Mouse (Mus musculus) cerebellum, adult 11 months (tissue): Measurements from ENCODE around the gene Stag1.

Experiments
- DNase-seq: peaks from one replicate; pipeline ENCODE4 v3.0.0; 2022

The Stag1 gene

DNA sequence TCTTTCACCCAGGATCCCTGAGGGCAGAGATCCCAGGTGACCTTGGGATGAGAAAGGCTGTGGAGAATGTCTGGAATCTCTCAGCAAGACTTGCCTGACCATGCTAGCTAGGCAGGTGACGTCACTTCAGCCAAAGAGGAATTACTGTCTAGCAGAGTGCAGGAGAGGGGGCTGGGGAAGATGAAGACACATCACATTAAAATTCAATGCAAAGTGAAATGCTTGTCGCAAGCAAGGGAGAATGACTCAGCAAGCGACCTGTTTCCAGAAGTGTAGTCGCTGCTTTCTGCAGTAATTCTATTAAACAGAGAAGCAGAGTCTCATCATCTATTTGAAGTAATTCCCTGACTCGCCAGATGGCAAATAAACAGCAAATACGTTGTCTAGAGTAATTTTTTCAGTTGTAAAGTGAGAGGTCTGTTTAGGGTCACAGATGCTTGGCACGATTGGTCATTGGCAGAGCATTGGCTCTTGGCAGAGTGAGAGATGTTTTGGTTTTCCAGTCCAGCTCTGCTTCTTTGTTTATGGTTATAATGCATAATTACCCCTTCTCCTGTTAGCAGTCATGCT lies 8.5 kb downstream of the Stag1 start:
- DNase-seq: no peak

DNA sequence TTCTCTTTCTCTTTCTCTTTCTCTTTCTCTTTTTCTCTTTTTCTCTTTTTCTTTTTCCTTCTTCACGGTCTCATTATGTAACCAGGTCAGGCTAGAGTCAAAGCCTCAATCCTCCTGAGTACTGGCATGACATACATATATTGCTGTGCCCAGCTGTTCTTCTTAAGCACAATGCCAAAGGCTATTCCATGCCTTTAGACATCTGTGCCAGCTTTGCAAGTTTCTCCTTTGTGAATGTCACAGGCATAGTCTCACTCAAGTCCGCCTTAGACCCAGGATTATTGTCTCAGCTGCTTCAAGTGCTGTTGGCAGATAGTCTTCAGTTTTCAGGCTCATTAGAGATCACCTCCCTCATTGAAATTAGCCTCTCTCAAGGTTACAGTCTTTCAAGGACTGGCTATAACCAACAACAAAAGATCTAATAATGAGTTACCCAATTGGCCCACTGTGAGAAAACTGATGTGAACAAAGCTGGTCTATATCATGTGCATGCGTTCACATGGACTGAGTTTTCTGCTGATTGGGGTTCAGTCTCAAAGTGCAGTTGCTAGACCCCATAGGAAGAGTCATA lies 16.0 kb downstream of the Stag1 start:
- no peak for DNase-seq

DNA sequence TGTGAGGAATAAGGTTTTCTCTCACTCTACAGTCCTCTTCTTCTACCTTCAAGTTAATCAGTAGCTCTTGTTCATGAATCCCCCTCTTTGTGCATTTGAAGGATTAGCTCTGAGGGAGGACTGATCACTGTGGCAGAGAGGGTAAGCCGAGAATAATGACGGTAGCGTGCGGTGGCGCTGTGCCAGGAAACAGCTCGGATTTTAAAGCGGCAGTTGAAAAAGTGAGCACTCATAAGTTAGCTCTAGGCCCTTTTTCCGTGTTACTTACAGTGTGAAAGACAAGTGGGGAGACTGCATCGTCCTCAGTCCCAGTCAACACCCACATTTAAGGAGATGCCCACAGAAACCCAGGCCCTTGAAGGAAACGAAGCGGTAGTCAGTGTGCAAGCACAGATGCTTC lies 19.3 kb downstream of the Stag1 start:
- DNase-seq: peak; percentile 24

DNA sequence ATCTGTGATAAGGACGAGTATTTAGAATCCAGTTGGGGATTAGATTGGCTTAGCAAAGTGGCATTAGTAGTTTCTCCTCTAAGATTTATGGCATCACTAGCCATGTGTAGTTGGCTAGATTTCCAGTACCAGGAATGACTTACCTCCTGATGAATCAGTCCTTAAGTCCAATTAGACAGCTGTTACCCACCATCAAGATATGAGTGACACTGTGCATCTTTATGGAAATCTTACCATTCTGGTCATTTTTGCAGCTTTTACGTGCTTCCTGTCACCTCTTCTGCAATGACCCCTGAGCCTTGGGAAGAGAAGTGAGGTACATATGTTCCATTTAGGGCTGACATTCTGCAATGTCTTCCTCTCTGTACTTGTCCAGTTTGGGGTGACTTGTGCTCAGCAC lies 28.7 kb downstream of the Stag1 start:
- no peak for DNase-seq

DNA sequence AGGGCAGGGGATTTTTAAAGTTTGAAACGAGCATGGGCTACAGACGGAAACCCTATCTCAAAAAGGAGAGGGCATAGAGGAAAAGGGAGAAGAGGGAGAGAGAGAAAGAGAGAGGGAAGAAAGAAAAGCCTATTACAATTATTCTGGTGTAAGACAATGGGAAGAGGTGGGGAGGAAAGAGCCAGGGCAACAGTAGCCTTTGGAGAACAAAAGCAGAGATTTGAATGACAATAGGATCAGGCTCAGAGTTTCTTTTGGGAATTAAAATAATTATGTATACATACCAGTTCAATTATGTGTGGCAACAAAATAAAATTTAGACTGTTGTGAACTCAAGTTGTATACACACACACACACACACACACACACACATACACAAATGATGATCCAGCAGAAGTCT lies 43.2 kb downstream of the Stag1 start:
- DNase-seq: no peak

DNA sequence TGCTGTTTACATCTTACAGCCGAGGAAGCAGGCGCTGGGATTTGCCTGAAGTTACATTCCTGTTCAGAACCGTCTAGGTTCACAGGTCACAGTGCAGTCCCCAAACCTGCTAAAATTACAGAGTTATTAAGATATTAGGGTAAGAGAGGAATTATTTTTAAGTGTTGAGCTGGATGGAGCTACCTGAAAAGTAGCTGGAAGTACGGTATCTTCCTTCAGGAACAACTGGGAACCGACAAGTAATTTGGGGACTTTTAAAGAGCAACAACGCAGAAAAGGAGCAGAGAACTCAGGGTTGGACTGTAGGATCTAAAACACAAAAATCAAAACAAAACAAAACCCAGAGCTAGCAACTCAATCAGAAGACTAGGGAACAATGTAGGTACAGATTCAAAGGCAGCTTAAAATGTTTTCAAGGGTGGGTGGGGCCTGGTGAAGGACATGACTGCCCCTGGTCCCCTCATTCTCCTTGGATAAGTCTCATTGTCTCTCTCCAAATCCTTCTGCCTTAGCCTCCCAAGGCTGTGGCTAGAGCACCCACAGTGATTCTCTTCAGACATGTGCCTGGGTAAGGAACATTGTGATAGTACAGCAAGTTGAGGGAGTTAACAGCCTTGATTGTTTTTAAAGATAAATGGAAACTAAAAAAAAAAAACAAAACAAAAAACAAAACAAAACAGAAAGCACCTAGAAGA lies 43.9 kb downstream of the Stag1 start:
- no peak for DNase-seq

DNA sequence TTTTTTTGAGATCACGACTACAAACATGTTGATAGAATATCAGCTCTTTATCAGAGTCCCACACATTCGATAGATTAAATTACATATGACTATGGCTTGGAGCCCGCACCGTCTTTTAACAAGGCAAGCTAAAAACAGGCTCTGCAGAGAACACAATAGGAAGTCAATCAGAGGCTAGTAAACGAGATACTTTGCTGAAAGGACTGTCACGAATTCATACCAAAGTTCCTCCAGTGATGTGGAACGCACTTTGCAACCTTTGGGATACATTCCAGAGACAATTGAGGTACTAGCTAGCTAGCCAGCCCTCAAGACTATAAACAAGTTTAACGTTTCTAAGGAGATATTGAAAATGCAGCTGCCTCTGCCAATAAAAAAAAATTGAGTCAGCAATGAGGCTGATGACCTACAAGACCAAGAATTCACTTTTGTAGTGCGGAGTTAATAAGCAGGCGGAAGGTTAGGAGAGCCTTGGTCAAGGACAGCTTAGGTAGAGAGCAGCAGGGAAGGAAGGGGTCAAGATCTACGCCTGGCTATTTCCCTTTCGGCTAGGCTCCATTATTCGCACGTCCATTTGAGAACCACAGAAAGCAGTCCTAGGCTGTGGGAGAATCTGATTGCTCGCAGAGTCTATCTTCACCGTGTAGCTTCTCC lies 44.7 kb downstream of the Stag1 start:
- peak; percentile 24 for DNase-seq

DNA sequence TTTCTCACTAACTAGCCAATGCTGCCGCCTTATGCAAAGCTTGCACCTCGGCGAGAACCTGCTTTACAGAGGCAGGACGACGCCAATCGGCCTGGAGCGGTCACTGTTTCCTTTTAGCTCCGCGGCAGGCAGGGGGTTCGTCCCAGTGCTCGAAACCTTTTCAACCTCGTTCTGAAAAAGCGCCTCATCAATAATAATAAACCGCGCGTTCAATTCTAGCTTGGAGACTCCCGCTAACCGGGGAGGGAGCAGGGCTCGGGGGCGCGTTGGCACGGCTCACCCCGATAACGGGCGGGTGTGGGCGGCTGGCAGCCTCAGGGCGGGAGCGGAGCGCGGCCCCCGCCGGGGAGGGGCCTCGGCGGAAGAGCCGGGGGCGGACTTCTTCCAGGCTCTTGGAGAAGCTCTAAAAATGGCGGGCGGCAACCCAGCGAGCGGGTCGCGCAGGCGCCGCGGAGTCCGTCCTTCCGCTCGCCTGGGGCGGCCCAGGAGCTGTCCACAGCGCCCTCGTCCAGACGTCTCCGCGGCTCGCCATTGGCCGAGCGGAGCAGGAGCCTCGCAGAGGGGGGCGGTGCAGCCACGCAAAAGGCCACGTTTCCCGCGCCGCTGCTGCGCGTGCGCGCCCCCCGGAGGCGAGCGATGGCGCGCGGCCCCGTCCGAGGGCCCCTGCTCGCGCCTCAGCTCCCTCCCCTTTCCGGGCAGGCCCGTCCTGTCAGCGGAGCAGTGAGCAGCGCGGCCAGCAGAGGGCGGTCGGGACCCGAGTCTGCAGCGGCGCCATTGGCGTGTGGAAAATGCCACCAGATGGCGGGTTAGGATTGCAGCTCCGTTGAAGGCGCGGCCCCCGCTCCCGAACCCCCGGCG lies 45.5 kb downstream of the Stag1 start:
- peak; percentile 100 for DNase-seq

DNA sequence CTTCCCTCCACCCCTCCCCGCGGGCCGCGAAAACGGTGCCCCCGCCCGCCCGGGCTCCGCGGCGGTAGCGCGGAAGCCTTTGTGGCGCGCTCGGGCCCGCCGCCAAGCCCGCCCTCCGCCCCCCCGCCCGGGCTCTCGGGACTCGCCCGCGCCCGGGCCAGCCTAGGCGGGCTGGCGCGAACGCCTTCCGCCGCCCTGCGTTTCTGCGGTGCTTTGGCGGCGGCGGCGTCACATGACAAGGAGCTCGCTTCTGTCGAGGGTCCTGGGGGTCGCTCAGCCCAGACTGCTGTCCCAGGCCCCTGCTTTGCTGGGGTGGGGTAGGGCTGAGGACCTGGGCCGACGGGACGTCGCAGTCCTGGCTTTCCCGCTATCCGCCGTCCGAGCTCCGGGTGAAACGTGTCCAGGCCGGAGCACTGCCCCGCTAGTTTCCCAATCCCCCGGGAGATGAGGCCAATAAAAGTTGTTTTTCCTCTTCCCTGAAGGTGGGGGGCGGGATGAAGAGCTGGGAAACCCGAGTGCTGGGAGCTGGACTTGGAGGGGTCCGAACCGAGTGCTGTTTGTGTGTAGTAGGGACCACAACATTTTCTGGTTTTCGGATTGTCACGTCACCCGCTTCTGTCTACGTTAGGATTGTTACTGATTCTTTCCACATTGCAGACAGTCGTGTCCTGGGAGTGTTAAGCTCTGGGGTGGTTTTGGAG lies 46.6 kb downstream of the Stag1 start:
- peak; percentile 65 for DNase-seq

DNA sequence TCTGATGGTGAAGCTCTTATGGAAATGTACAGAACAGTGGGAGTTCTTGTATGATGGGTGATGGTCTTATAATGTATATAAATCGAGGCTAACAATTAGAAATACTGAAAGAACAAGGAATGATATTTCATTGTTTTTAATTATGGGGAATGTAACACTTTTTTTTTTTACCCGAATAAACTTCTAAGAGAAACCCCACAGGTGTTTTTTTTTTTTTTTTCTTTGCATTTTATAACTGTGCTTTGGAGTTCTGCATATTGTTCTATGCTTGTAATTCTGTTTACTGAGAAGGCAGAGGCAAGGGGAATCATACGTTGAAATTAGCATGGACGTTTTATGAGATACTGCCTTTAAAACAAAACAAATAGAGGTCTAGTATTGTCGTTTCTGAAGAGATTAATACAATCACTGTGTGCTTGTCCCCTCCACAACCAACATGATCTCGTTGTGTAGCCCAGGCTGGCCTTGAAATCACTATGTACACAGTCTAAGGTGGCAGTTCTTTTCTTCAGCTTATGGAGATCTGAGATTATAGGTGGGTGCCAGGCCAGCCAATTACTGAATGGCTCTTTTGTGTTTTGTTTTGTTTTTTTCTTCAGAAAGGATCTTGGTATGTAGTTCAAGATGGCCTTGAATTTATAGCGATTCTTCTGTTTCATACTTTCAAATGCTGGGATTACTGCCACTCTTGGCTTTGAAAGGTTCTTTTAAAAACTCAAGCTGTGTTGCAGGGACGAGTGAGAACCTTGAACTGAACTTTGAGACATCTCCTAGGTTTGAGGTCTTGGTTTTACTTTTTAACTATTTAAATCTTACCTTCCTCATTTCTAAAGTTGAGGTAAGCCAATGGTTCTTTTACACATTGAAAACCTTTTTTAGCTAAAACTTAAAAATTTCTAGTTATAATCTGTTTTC lies 47.7 kb downstream of the Stag1 start:
- no peak for DNase-seq

DNA sequence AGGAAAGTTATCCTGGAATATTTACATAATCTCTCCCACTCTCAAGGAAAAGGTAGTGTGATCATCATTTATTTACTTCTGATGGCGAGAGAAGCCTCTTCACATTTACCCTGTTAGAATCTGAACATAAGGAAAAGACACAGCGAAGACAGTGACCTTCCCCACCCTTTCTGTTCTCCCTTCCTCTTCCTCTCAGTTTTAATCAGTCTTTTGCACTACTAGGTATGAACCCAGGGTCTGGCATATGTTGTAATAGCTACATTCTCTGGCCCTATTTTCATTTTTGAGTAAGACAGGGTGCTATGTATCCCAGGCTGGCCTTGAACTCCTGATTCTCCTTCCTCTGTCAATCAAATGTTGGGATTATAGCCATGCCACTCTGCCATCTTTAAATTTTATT lies 48.7 kb downstream of the Stag1 start:
- no peak for DNase-seq

DNA sequence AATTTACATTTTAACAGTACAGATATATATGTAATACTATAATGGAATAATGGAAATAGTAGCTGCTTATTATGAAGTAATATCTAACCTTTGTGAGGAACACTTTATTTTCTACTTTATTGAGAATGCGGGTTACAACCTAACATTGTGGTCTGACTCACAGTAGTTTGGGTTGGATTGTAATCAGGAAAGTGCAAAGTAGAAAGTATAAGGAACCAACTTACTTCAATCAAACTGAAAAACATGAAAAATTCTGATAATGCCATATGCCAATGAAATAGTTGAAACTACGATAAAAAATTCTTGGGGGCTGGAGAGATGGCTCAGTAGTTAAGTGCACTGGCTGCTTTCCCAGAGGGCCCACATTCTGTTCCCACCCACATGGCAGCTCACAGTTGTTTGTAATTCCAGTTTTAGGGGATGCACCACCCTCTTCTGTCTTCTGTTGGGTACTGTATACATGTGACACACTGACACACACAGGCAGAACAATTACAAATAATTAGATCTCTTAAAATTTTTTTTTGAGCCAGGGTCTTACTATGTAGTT lies 50.3 kb downstream of the Stag1 start:
- no peak for DNase-seq

DNA sequence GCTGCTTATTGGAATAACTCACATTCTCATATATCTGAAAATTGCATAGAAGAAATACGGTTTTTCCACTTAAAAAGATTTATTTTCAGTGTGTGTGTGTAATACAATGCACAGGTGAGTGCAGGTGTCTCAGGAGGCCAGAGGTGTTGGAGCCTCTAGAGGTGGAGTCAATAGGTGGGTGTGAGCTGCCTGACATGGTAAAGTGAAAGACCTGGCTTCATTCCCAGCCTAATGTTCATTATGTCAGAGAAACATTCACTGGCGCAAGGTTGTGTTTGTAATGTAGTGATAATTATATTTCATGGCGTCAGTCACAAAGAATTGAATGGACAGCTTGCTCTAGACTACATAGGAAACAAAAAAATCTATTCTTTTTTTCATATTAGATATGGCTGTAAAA lies 56.5 kb downstream of the Stag1 start:
- no peak for DNase-seq

DNA sequence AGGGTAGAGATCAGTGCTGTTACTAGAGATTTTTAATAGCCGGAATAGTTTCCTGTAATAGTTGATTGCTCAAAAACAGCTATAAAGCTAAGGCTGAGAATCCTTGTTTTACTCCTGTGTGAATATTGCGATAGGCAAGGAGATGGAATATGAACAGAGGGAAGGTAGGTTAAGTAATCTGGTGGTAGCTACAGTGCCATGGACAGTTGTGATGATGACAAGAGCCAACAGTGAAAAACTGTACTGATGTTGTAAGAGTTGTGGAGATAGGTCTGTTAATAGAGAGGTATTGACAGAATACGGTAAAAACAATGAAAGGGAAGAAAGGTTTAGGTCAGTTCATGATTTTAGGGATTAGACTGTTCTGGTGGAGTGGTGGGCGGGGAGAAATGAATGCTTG lies 58.5 kb downstream of the Stag1 start:
- no peak for DNase-seq

DNA sequence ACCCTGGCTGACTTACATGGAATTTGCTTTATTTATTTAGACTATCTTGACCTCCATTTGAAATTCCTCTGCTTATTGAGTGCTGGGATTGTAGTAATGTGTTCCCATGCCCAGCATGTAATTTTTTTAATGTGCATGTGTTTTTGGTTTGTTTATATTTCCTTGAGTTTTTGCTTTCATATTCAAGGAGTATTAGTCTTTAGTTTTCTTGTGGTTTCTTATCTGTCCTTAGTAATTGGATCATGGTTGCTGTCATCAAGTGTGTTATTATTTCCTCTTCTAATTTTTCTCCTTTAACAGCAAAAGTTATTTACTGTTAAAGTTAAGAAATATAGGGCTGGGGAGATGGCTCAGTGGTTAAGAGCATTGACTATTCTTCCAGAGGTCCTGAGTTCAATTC lies 63.0 kb downstream of the Stag1 start:
- DNase-seq: no peak

DNA sequence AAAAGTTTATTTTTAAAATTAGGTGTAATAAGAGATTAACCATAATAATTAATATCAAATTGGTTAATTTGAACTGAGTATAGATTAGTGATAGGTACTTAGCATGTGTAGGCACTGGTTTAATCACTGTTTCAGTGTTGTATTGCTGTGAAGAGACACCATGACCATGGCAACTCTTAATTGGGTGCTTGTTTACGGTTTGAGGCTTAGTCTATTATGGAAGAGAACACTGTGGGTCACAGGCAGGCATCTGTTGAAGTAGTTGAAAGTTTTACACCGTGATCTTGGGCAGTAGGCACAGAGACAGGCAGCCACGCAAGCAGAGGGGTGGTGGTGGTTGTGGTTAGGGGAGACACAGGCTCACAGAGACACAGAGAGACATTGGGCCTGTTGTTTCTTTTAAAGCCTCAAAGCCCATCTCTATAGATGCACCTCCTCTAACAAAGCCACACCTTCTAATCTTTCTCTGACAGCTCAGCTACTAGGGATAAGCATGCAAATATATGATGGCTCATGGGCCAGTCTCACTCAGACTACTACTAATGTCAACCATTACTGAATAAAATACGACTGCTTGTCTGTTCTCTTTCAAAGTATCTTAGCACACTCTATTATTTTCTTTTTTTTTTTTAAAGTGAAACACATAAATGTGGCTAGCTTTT lies 66.0 kb downstream of the Stag1 start:
- no peak for DNase-seq

DNA sequence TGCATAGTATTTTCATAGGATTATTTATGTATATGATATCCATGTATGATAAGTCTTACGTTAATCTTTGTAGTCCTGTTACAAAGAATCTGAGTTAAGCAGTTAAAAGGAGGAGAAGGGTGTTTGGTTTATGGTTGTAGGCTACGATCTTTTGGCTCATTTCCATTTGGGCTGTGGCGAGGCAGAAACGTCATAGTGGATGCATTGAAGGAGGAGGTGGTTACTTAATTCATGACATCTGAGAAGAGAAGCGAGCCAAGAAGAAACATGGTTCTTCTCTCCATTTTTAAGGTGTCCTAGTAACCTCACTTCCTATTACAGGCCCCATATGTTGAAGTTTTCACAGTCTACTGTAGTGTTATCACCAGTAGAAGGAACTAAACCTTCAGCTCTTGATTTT lies 72.6 kb downstream of the Stag1 start:
- DNase-seq: no peak

DNA sequence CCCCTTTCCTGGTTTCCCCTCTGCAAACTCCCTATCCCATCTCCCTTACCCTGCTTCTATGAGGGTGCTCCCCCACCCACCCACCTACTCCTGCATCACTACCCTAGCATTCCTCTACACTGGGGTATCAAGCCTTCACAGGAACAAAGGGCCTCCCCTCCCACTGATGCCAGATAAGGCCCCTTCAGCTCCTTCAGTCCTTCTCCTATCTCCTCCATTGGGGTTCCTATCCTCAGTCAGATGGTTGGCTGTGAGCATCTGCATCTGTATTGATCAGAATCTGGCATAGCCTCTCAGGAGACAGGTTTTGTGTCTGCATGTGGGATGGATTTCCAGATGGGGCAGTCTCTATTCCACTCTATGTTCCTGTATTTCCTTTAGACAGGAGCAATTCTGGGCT lies 81.4 kb downstream of the Stag1 start:
- no peak for DNase-seq

DNA sequence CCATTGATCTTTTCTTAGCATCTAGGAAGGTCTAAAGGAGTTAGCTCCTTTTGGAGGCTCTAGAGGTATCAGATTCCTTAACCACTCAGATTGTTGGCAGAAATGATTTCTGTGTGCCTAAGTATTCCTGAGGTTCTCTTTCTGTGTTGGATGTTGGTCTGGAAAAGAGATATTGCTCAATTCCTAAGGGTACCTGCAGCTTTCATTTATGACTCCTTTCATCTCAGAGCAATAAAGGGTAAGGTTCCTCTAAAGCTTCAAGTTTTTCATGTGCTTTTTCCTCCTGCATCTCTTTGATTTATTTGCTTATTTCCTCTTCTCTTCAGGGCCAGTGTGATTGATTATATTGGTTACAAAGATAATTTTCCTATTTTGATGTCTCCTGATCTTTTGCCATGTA lies 84.7 kb downstream of the Stag1 start:
- DNase-seq: no peak

DNA sequence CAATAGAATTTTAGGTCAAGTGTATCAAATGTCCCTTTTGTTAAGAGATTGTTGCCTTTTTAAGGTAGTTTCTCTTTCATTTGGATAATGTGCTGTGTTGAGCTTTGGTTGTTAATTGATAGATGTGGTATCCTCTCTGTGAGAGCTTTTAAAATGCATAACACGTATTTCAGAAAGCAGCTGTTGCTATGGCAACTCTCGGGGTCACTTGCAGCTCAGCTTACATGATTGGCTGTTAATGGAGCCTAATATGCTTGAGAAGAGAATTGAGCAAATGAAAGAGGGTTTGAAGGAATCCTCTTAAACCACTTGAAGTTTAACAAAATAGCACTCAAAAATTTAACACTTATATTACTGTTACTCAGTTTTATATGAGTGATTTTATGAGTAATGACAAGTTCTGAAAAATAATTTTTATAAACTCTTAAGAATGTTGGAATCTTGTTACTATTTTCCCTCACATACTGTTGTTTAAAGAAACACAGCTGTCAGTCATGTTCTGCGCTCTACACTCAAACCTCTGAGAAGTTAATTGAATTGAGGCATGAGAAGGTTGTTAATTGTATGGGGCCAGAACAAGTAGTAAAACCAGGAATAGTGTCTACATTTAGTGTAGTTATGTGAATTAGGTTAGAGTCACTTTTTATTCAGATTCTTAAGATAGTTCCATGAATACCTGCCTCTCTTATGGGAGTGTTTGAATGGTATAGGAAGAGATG lies 88.3 kb downstream of the Stag1 start:
- no peak for DNase-seq
